Mouse (Mus musculus) retina, embryonic 14.5 days (tissue): ENCODE measurements at regions not wholly inside any gene's neighbourhood (a gene's known extent, or its start where the extent isn't known, plus 50 kb on each side); places are given as distances from the start of the nearest gene placed in this dataset.

Experiments used
- DNase-seq: peaks from one replicate; pipeline ENCODE4 v3.0.0-alpha.2; 2015; ENCODE audit warnings: low spot score

DNA sequence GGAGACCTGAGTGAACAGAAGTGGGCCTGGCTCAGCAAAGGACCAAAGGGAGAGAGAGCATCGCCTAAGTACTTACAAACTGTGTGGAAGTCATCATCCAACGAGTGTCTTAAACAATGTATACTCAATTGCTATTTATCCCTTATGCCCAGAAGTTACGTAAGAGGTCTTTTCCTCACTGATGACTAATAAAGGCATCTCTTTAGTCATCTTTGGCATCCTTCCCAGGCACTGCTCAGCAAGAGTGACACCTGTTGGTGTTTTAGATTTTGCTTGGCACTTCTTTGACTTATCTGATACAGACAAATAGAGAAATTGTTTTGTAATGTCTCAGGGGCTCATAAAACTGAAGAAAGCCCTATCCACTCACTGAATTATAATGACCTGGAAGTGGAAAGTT, 59.4 kb upstream of the Cenpw start:
- DNase-seq, result no peak

DNA sequence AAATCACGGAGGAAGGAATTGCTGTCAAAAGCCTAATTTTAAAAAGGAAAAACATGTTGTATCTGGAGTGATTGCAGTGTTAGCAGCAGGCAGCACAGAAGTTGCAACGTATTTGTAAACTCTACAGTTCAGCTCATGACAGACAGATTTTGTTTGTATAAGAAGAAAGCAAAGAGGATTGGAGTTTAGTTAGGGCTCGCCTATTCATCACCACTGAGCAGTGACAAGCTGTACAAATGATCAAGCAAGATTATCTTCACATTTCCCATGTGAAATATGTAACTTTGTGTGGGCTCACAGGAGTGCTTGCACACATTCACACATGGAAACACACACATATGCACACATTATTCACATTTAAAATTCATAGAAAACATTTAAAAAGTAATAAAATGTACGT, 57.5 kb upstream of the Cenpw start:
- no peak for DNase-seq
